Mouse (Mus musculus): ENCODE measurements at regions not wholly inside any gene's neighbourhood (a gene's known extent, or its start where the extent isn't known, plus 50 kb on each side); places are given as distances from the start of the nearest gene placed in this dataset.

GRCm38 (mm10) chr1:51626303-51626702, 148.1 kb upstream of the Nabp1 start:
- Histone ChIP-seq H3K4me3 (ENCODE audit: insufficient read depth, low read depth, low read length) (no peak overlapping the region), H3K27ac (replicated peaks; ENCODE audit: low read depth, low read length) (no peak overlapping the region), H3K4me1 (ENCODE audit: control insufficient read depth, insufficient read depth, insufficient read length, low read length) (0 out of 2 replicates have a peak, but pooled peaks cover 4% of the 10 kb centered on the region)

GRCm38 (mm10) chr1:51625079-51625478, 146.9 kb upstream of the Nabp1 start:
- no peak overlapping the region for H3K4me3 ChIP-seq (ENCODE audit: insufficient read depth, low read depth, low read length)

GRCm38 (mm10) chr1:51624551-51624950, 146.3 kb upstream of the Nabp1 start:
- Histone ChIP-seq H3K4me1 (ENCODE audit: control insufficient read depth, insufficient read depth, insufficient read length, low read length) (0 out of 2 replicates have a peak, but pooled peaks cover 4% of the 10 kb centered on the region), H3K27ac (replicated peaks; ENCODE audit: low read depth, low read length) (no peak overlapping the region), H3K4me3 (ENCODE audit: insufficient read depth, low read depth, low read length) (no peak overlapping the region)

More at GRCm38 (mm10) chr1:51625079-51625478, 146.9 kb upstream of the Nabp1 start:
- Histone ChIP-seq H3K27ac (replicated peaks; ENCODE audit: low read depth, low read length) (no peak overlapping the region), H3K4me1 (ENCODE audit: control insufficient read depth, insufficient read depth, insufficient read length, low read length) (0 out of 2 replicates have a peak, but pooled peaks cover 4% of the 10 kb centered on the region)

- Histone ChIP-seq H3K4me1 (ENCODE audit: control insufficient read depth, insufficient read depth, insufficient read length, low read length) (0 out of 2 replicates have a peak, but pooled peaks cover 4% of the 10 kb centered on the region), H3K4me3 (ENCODE audit: insufficient read depth, low read depth, low read length) (no peak overlapping the region)
These were observed 144.8 kb upstream of the Nabp1 start for GRCm38 (mm10) chr1:51622986-51623385.

GRCm38 (mm10) chr1:51622181-51622862, 144.1 kb upstream of the Nabp1 start:
- Histone ChIP-seq H3K27ac (replicated peaks; ENCODE audit: low read depth, low read length) (no peak overlapping the region), H3K4me3 (ENCODE audit: insufficient read depth, low read depth, low read length) (no peak overlapping the region), H3K4me1 (ENCODE audit: control insufficient read depth, insufficient read depth, insufficient read length, low read length) (peaks cover 4% of the 10 kb centered on the region; the same call in 1 of the 2 replicates)

More at GRCm38 (mm10) chr1:51622986-51623385, 144.8 kb upstream of the Nabp1 start:
- no peak overlapping the region for H3K27ac ChIP-seq (replicated peaks; ENCODE audit: low read depth, low read length)

- Histone ChIP-seq H3K27ac (replicated peaks; ENCODE audit: low read depth, low read length) (no peak overlapping the region), H3K4me1 (ENCODE audit: control insufficient read depth, insufficient read depth, insufficient read length, low read length) (peaks cover 4% of the 10 kb centered on the region; the same call in 1 of the 2 replicates), H3K4me3 (ENCODE audit: insufficient read depth, low read depth, low read length) (no peak overlapping the region)
These were observed 142.8 kb upstream of the Nabp1 start for GRCm38 (mm10) chr1:51621062-51621461.

- no peak overlapping the region for H3K27ac ChIP-seq (replicated peaks; ENCODE audit: low read depth, low read length)
- no peaks in the 10 kb centered on the region; the same call in 1 of the 2 replicates for H3K4me1 ChIP-seq (ENCODE audit: control insufficient read depth, insufficient read depth, insufficient read length, low read length)
- no peak overlapping the region for H3K4me3 ChIP-seq (ENCODE audit: insufficient read depth, low read depth, low read length)
These were observed 139.5 kb upstream of the Nabp1 start for GRCm38 (mm10) chr1:51617502-51618251.

- no peak overlapping the region for H3K4me3 ChIP-seq (ENCODE audit: insufficient read depth, low read depth, low read length)
- H3K4me1 ChIP-seq (ENCODE audit: control insufficient read depth, insufficient read depth, insufficient read length, low read length): no peaks in the 10 kb centered on the region; the same call in 1 of the 2 replicates
- H3K27ac ChIP-seq (replicated peaks; ENCODE audit: low read depth, low read length): no peak overlapping the region
These were observed 137.9 kb upstream of the Nabp1 start for GRCm38 (mm10) chr1:51616091-51616490.

- Histone ChIP-seq H3K27ac (replicated peaks; ENCODE audit: low read depth, low read length) (no peak overlapping the region), H3K4me3 (ENCODE audit: insufficient read depth, low read depth, low read length) (no peak overlapping the region)
These were observed 137.3 kb upstream of the Nabp1 start for GRCm38 (mm10) chr1:51615523-51615922.

GRCm38 (mm10) chr1:51614700-51615099, 136.5 kb upstream of the Nabp1 start:
- Histone ChIP-seq H3K4me3 (ENCODE audit: insufficient read depth, low read depth, low read length) (no peak overlapping the region), H3K4me1 (ENCODE audit: control insufficient read depth, insufficient read depth, insufficient read length, low read length) (no peaks in the 10 kb centered on the region; the same call in 1 of the 2 replicates), H3K27ac (replicated peaks; ENCODE audit: low read depth, low read length) (no peak overlapping the region)

More at GRCm38 (mm10) chr1:51615523-51615922, 137.3 kb upstream of the Nabp1 start:
- H3K4me1 ChIP-seq (ENCODE audit: control insufficient read depth, insufficient read depth, insufficient read length, low read length): no peaks in the 10 kb centered on the region; the same call in 1 of the 2 replicates

- Histone ChIP-seq H3K27ac (replicated peaks; ENCODE audit: low read depth, low read length) (no peak overlapping the region), H3K4me3 (ENCODE audit: insufficient read depth, low read depth, low read length) (no peak overlapping the region), H3K4me1 (ENCODE audit: control insufficient read depth, insufficient read depth, insufficient read length, low read length) (no peaks in the 10 kb centered on the region)
These were observed 131.1 kb upstream of the Nabp1 start for GRCm38 (mm10) chr1:51609295-51609694.

GRCm38 (mm10) chr1:51607437-51607855, 129.2 kb upstream of the Nabp1 start:
- Histone ChIP-seq H3K27ac (replicated peaks; ENCODE audit: low read depth, low read length) (no peak overlapping the region), H3K4me1 (ENCODE audit: control insufficient read depth, insufficient read depth, insufficient read length, low read length) (no peaks in the 10 kb centered on the region), H3K4me3 (ENCODE audit: insufficient read depth, low read depth, low read length) (no peak overlapping the region)

- H3K4me3 ChIP-seq (ENCODE audit: insufficient read depth, low read depth, low read length): no peak overlapping the region
- H3K27ac ChIP-seq (replicated peaks; ENCODE audit: low read depth, low read length): no peak overlapping the region
- no peaks in the 10 kb centered on the region for H3K4me1 ChIP-seq (ENCODE audit: control insufficient read depth, insufficient read depth, insufficient read length, low read length)
These were observed 123.8 kb upstream of the Nabp1 start for GRCm38 (mm10) chr1:51602071-51602470.

- Histone ChIP-seq H3K4me1 (ENCODE audit: control insufficient read depth, insufficient read depth, insufficient read length, low read length) (no peaks in the 10 kb centered on the region), H3K27ac (replicated peaks; ENCODE audit: low read depth, low read length) (no peak overlapping the region), H3K4me3 (ENCODE audit: insufficient read depth, low read depth, low read length) (no peak overlapping the region)
These were observed 122.2 kb upstream of the Nabp1 start for GRCm38 (mm10) chr1:51600425-51600824.

GRCm38 (mm10) chr1:51596935-51597820, 119.0 kb upstream of the Nabp1 start:
- no peak overlapping the region for H3K4me3 ChIP-seq (ENCODE audit: insufficient read depth, low read depth, low read length)
- H3K27ac ChIP-seq (replicated peaks; ENCODE audit: low read depth, low read length): no peak overlapping the region
- no peaks in the 10 kb centered on the region for H3K4me1 ChIP-seq (ENCODE audit: control insufficient read depth, insufficient read depth, insufficient read length, low read length)
